Mouse (Mus musculus) gastrocnemius, postnatal 14 days (tissue): ENCODE measurements around the gene Acbd3. TPM values are rescaled to one million over a fixed set of nuclear protein-coding genes. Genes with fewer than 3 reads are reported as not detected.

Experiments
- DNase-seq: peaks from one replicate; pipeline ENCODE4 v3.0.0; 2021; ENCODE audit warnings: mixed read lengths
- intact Hi-C: fragments of 180-260 bp; cut with DNase I; formaldehyde crosslinking; loops from one replicate; pipeline ENCODE4 v1.15.1; 2025; ENCODE audit warnings: low total_unique reads
- long read RNA-seq, 2 experiments: library from polyadenylated mRNA; stranded (forward); transcript quantifications; one replicate each; pipeline ENCODE4 v2.0.0; 2021
- total RNA-seq, 2 experiments: library from RNA; stranded (reverse); gene quantifications; 2 replicates each; pipeline ENCODE4 v1.2.3; 2021

Gene Acbd3
- total RNA-seq, result 10 to 100 TPM; 15.4 to 16.9 TPM
- long read RNA-seq, experiment 1, transcript Acbd3-201 (8 exons, 3,471 nt), result major isoform, 14 of 16 reads
- long read RNA-seq, experiment 1, partial matches to known transcripts, result 1 of 16 reads
- long read RNA-seq, experiment 1, other reads (novel, unspliced or antisense), result 1 of 16 reads
- long read RNA-seq, experiment 2, transcript Acbd3-201 (8 exons, 3,471 nt), result major isoform, 21 of 25 reads
- long read RNA-seq, experiment 2, partial matches to known transcripts, result 3 of 25 reads
- long read RNA-seq, experiment 2, other reads (novel, unspliced or antisense), result 1 of 25 reads

DNA sequence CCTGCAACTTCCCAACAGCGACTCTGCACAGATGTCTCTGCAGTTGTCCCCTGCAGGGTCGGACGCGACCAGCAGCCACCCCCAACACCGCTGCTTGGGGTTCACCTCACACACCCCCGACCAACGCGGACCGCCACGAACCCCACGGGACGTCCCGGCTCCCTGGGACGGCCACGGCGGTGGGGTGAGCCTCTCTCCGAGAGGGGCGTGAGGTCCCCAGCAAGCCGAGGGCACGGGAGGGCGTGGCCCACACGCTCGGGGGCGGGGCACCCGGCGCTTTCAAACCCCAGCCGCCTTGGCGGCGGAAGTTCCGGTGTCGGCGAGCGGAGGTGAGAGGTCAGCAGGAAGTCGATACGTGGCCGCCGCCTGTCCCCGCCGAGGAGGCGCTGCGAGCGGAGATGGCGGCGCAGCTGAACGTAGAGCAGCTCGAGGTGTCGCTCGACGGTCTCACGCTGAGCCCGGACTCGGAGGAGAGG lies at the start of gene Acbd3:
Acbd3 (plus strand) TSS at position 340 of the 476 bp plus-strand sequence.
- DNase-seq, result peak; percentile 93
- intact Hi-C loops, result loop anchor here (2.0 kb wide), 1 partner anchor 37 kb away; no protein-coding TSS in a partner anchor

DNA sequence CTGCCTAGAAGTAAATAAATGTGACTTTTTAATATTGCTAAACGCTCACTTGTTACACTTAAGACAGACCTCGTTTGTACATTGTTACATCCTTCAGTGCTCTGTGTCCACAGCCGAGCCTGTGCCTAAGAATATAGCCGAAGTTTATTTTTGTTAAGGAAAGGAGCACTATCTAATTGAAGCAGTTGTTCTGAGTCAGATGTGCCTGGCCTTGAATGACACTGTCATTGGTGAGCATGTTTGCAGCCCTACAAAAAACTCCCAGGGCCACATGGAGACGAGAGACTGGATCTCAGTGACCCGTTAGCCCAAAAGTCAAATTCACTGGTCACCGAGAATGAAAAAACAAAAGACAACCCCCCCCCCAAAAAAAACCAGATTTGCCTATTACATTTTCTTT lies 34.6 kb upstream of the Acbd3 start:
- intact Hi-C loops, result no loop called here
- DNase-seq, result no peak

DNA sequence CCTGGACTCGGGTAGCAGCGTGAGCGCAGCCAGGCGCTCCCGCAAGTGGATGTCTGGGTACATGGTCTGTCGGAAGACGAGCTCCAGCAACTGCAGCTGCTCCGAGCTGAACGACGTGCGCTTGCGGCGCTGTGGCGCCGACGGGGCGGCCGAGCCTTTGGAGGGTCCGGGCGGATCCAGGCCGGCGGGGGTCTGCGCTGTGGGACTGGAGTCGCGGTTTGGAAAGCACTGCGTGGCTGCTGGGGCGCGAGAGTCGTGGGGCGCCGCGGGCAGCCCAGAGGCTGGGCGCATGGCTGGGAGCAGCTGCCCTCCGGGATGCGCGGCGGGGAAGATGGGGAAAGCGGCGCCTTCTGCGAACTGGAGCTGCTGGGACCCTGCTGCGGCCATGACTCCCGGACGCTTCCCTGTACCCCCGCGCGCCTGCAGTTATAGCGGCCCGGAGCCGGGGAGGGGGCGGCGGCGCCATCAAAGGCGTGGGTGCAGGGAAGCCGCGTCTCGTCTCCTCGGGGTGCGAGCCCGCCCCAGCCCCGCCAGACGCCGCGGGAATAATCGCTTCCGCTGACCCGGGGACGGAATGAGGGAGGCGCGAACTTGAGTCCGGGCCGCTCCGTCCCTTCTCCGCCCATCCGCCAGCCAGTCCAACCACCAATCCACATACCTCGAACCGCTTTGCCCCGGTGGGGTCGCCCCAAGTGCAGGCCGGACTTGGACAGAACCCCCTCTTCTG lies 29.1 kb upstream of the Acbd3 start, which contains the start of gene Mixl1:
Mixl1 (minus strand) TSS at position 409 of the 727 bp plus-strand sequence.
- peak; percentile 11 for DNase-seq
- intact Hi-C loops, result no loop called here

DNA sequence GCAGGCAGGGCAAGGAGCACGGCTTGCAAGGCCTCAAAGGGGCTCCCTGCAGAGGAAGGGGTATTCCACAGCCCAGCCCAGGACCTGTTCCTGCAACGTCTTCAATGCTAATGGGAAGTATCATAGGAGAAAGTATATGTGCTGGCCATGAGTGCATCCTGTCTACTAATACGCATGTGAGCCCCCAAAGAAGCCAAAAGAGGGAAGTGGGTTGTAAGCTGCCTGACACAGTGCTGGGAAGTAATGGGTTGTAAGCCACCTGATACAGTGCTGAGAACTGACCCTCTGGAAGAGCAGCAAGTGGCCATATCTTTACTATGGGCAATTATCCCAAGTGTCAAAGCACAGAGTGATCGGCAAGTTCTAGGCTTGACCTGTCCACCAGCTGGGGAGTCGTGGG lies 27.8 kb upstream of the Acbd3 start:
- DNase-seq, result no peak
- intact Hi-C loops, result no loop called here

DNA sequence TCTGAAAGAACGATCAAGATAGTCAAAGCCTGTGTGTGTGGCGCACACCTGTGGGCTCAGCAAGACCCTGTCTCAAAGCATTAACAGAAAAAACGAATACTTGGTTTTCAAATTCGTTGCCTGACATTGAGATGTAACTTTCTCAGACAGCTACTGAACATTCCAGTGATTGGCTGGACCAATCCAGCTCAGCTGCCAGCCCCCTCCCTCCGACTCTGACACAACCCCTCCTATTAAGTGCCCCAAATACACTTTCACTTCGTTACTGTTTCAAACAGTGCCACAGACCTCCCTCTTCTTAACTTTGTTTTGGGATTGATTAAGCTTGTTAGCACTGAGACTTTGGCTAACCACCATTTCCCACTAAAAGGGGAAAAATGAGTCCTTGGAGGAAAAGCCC lies 22.4 kb upstream of the Acbd3 start:
- DNase-seq, result no peak
- intact Hi-C loops, result no loop called here

DNA sequence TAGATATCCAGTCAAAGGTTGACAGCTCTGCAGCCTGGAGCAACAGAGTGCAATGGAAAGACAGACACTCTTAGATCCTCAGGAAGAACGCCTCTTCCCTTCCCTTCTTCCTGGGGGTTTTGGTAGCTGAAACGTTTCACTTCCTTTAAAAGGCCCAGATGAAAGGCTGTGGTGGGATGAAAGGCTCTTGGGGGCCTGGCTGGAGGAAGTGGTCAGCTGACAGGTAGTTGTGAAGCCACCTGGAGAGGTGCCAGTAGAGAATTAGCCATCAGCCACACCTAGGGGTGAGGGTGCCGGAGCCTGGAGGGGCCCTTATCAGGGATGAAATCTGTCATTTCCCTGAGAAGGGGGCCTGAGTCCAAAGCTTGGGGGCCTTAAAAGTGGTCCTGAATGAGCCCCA lies 18.5 kb upstream of the Acbd3 start:
- intact Hi-C loops, result no loop called here
- no peak for DNase-seq

DNA sequence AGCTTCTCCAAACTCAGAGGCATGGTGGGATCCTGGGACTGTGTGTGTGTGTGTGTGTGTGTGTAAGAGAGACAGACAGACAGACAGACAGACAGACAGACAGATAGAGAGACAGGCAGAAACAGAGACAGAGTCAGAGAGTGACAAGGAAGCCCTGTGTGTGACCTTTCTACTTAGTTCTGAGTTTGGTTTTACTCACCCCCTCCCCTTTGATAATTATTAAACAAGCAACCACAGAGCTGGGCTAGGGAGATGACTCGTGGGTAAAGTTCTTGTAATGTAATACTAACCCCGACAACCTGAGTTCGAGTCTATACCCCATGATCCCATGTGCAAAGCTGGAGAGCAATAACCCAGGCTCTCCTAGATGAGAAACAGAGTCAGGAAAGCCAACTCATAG lies 18.0 kb upstream of the Acbd3 start:
- intact Hi-C loops, result no loop called here
- no peak for DNase-seq

DNA sequence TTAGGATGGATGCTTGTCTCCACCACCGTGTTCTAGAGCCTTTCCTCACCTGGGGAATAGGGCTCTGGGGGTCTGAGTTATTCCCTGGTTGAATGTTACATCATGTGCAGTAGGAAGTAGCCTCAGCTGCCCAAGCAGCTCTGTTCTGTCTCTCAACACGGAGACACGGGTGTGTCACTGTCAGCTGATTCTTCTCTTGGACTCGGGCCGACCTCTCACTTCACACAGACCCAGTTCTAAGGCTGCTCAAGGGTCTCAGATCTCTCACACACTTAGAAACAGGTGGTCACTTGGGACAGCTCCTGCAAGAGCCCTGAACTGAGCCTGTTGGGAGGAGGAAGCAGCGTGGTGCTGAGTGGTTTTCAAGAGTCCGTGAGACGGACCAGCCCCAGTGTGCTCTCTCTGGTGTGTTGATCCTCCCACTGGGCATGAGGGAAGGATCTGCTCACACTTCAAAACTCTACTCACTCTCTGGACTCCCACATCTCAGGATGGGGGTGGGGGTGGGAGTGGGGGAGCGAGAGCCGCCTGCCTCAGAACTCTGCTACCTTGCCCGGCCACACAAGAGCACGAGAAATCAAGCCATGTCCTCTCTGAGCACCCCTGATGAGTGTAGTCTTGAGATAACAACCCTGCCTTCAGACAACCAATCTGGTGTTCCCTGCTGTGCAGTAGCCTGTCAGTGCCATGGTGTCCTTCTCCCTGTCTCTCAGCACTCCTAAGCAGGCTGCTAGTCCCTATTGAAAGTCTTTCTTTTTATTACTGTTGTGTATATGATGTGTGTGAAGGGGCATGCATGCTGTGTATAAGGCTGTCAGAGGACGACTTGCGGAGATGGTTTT lies 16.7 kb upstream of the Acbd3 start:
- intact Hi-C loops, result no loop called here

DNA sequence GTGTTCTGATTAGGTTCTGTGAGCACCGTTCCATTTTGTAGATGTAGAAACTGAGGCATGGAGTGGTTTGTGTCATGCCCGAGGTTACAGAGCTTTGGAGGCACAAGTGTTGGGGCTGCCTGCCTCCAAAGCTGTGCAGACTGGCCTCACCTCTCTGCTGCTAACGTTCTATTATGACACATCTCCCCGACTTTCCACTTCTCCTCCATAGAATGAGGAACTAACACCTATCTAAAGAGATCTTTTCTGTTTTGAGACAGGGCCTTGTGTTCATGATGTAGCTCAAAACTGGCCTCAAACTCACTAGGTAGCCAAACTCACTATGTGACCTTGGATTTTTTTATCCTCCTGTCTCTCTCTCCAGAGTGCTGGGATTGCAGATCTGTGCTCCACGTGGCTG lies 7.1 kb upstream of the Acbd3 start:
- no peak for DNase-seq
- intact Hi-C loops, result no loop called here

More for the DNA sequence above, 16.7 kb upstream of the Acbd3 start:
- DNase-seq, result no peak

DNA sequence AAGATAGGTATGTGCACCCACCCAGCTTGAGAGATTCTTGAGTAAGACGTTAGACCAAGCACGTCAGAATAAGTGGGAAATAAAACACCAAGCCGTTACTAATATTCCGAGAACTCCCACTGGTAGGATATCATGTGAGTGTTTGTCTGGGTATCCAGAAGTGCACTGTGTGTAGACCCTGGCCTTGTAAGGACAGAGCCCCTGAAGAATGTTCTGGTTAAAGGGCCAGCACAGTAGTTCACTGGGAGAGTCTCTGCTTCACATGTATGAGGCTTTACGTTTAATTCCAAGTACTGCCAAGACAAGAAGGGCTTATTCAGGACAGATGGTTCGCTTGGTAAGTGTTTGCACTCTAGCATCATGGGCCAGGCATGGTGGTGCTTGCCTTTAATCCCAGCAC lies 6.4 kb upstream of the Acbd3 start:
- no peak for DNase-seq
- intact Hi-C loops, result no loop called here

DNA sequence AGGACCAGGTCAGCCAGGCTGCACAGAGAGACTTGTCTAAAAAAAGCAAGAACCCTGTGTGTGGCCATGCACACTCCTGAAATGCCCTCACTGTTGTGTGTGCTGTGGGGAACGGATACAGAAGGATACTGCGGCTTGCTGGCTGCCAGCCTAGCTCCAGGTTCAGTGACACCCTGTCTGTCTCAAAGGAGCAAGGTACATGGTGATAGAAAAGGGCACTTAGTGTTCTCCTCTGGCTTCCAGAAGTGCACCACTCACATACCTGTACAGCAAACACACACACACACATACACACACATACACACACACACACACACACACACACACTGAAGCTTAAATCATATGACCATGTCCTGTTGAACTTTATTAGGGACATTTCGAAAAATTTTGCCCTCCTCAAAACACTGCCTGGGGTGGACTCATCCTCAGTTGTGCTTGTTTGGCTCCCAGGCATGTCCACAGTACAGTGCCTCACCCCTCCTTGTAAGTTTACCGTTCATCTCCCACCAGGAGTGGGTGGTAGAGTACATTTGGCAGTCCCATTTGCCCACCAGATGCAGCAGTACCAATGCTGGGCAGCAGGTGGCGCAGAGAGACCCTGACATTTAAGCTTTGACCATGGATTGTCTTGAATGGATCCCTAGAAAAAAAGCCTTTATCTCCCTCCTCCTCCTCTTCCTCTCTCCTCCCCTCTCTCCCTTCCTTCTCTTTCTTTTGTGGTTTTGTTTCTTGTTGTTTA lies 5.7 kb upstream of the Acbd3 start:
- intact Hi-C loops, result no loop called here
- DNase-seq, result peak; percentile 78

DNA sequence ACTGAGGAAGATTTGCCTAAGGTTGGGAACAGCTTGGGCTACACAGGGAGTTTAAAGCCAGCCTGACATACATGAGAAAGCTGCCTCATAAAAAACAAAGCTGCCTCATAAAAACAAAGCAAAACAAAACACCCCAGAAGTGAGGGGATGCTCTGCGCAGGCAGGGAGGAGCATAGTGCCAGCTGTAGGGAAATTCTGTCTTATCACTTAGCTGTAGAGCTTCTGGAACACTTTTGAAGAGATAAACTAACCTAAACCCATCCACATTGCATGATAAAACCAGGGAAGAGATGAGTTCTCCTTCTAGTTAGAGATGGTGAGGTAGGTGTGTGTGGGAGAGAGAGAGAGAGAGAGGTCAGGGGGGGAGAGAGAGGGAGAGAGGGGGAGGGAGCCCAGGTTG lies 3.2 kb upstream of the Acbd3 start:
- DNase-seq, result no peak
- intact Hi-C loops, result no loop called here

DNA sequence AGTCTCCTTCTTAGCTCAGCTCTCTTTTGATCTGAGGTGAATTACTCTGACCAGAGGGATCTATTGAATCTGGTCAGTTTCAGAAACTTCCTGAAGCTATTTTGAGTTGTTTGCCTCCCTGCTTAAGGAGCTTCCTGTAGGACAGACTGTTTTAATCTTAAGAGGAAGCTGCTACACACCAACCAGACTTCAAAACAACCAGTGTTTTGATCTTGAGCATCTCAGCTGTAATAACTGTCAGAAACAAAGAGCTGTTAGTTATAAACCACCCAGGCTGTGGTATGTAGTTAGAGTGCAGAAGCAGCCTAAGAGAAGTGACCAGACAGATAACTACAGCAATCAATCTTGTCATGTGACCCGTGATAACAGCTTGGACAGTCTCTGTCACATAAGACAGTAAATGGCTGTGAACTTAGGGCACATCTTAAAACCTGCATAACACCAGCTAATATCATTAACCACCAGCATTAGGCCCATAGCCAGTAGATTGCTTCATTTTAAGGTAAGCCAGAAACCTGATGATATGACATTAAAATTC lies 2.1 kb upstream of the Acbd3 start:
- intact Hi-C loops, result loop anchor here (2.0 kb wide), 1 partner anchor 39 kb away; no protein-coding TSS in a partner anchor
- no peak for DNase-seq

DNA sequence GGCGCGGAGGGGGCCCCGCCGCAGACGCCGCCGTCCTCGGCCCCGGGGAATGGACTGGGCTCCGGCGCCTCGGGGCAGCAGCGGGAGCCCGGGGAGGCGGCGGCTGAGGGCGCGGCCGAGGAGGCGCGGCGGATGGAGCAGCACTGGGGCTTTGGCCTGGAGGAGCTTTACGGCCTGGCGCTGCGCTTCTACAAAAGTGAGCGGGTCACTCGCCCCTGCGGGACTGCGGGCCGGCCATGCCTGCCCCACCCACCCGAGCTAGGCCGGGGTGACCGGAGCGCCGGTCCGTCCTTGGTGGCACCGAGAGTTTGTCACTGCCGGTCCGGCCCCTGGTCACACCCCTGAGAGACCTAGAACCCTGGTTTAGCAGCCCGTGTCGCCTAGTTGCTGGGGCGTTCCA lies 340 bp downstream of the Acbd3 start:
- DNase-seq, result peak; percentile 57

DNA sequence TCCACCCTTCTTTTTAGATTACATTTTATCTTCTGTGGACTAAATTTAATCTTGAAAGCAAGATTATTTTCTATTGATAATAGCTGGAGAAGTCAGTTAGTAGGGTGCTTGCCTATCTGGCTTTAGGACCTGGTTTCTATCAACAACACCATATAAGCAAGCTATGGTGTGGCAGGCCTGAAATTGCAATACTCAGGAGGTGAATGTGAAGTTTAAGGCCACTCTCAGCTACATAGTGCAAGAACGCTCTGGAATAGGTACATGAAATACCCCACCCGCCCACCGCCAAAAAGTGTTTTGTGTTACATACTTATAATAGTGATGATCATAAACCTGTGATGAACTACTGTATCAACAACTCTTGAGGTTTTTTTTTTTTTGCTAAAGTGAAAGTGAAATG lies 3.4 kb downstream of the Acbd3 start:
- intact Hi-C loops, result no loop called here
- DNase-seq, result no peak

More for the DNA sequence above, 340 bp downstream of the Acbd3 start:
- intact Hi-C loops, result no loop called here

DNA sequence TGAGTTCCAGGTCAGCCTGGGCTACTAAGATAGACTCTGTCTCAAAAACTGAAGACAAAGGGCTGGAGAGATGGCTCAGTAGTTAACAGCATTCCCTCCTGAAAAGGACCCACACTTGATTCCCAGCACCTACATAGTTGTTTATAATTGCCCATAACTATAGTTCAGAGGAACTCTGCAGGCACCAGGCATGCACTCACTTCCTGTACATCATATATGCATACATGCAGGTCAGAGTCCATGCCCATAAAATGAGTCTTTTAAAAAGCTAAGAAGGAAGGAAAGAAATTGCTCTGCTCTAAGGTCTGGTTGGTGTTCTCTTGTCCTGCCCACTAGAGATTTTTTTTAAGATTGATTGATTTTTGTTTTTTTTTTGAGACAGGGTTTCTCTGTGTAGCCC lies 22.0 kb downstream of the Acbd3 start:
- intact Hi-C loops, result no loop called here
- no peak for DNase-seq

DNA sequence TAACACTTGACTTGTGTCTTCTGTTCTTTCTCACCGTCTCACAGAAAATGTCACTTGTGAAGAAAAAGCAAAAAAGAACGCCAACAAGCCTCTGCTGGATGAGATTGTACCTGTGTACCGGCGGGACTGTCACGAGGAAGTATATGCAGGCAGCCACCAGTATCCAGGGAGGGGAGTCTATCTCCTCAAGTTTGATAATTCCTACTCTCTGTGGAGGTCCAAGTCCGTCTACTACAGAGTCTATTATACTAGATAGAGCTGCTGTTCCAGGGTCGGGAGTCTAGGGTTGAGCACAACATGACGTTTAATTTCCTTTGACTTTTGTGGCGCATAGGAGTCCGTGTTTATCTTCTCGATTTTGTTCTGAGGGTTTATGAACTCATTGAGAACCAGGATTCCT lies 26.3 kb downstream of the Acbd3 start:
- intact Hi-C loops, result no loop called here

DNA sequence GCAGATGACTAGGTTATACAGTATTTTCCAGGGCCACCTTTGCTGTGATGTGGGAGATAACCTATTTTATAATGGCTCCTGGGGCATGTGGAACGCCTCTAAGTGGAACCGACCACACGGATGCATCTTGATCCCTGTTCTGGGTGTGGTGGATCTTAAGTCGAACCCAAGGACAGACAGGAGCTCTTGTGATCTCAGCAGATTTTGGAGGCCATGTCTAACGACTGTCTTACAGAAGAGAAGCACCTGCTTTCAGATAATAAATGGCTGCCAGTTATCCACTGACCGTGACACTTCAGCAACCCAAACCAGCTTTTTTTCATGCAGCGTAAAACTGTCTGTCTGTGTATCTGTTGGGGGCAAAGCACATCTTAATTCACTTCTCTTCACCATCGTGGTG lies 28.5 kb downstream of the Acbd3 start:
- intact Hi-C loops, result no loop called here
- no peak for DNase-seq

More for the DNA sequence above, 26.3 kb downstream of the Acbd3 start:
- no peak for DNase-seq

DNA sequence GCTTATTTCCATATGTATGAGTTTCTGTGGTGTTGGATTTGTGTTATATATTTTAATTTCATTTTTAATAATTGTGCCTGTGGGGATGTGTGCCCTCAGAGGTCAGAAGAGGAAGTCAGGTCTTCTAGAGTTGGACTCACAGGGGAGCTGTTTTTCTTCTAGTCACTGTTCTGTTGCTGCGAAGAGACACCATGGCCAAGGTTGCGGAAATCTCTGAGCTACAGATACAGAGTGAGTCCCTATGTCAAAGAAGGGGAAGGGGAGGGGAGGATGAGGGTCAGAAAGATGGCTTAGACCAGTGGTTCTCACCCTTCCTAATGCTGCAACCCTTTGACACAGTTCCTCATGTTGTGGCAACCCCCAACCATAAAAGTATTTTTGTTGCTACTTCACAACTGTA lies 30.9 kb downstream of the Acbd3 start:
- no peak for DNase-seq
- intact Hi-C loops, result no loop called here
